Mouse (Mus musculus): ENCODE data around the gene Mdk. TPM values are rescaled to one million over a fixed set of nuclear protein-coding genes. Genes with fewer than 3 reads are reported as not detected.

The Mdk gene
- polyA plus RNA-seq (2016; fragmentation: Nextera tagmentation; extraction: Ambion mirVana) = 1,773 and 1,865 TPM in 2 replicates

GRCm38 (mm10) chr2:91932160-91932711 is at the start of gene Mdk:
TSS of gene Mdk (minus strand) at chr2:91932297.
- Histone ChIP-seq H3K4me1 (peaks cover 89% of the 10 kb centered on the region), H3K27ac (peak within 1 kb of the TSS; percentile 100), H3K36me3 (replicated peaks) (peaks cover 69% of the 10 kb centered on the region), H3K4me3 (peak within 1 kb of the TSS; percentile 83), H3K27me3 (ENCODE audit: poor library complexity, severe bottlenecking) (peaks cover 11% of the 10 kb centered on the region; the same call in 1 of the 2 replicates), H3K9me3 (no peaks in the 10 kb centered on the region)
- WGBS = under 1% methylated on average over 16 of the region's 16 CpGs
- DNase-seq (ENCODE audit: extremely low spot score, low spot score) = peak; percentile 84

- no peak overlapping the region for H3K4me3 ChIP-seq
- no peak for DNase-seq (ENCODE audit: extremely low spot score, low spot score)
- H3K27ac ChIP-seq = peak overlapping the region; percentile 66
- H3K4me1 ChIP-seq = peaks cover 71% of the 10 kb centered on the region
- 47% methylated on average over 5 of the region's 5 CpGs for WGBS
- H3K36me3 ChIP-seq (replicated peaks) = no peaks in the 10 kb centered on the region
- H3K27me3 ChIP-seq (ENCODE audit: poor library complexity, severe bottlenecking) = peaks cover 43% of the 10 kb centered on the region
- H3K9me3 ChIP-seq = no peaks in the 10 kb centered on the region
These were observed 48.7 kb upstream of the Mdk start for GRCm38 (mm10) chr2:91980830-91981229.

- peaks cover 71% of the 10 kb centered on the region for H3K4me1 ChIP-seq
- no peak overlapping the region for H3K4me3 ChIP-seq
- H3K9me3 ChIP-seq = no peaks in the 10 kb centered on the region
- H3K36me3 ChIP-seq (replicated peaks) = no peaks in the 10 kb centered on the region
- WGBS = 8% methylated on average over 4 of the region's 4 CpGs
- H3K27me3 ChIP-seq (ENCODE audit: poor library complexity, severe bottlenecking) = peaks cover 49% of the 10 kb centered on the region
- H3K27ac ChIP-seq = peak overlapping the region; percentile 66
- no peak for DNase-seq (ENCODE audit: extremely low spot score, low spot score)
These were observed 48.1 kb upstream of the Mdk start for GRCm38 (mm10) chr2:91980245-91980644.

- H3K4me1 ChIP-seq = peaks cover 71% of the 10 kb centered on the region
- no peak for DNase-seq (ENCODE audit: extremely low spot score, low spot score)
- WGBS = 50% methylated on average over 2 of the region's 2 CpGs
- 0 out of 2 replicates have a peak overlapping the region, but pooled peaks have one; percentile 40 for H3K27ac ChIP-seq
- no peaks in the 10 kb centered on the region for H3K9me3 ChIP-seq
- no peak overlapping the region for H3K4me3 ChIP-seq
- no peaks in the 10 kb centered on the region for H3K36me3 ChIP-seq (replicated peaks)
- peaks cover 66% of the 10 kb centered on the region for H3K27me3 ChIP-seq (ENCODE audit: poor library complexity, severe bottlenecking)
These were observed 46.5 kb upstream of the Mdk start for GRCm38 (mm10) chr2:91978547-91978946.

GRCm38 (mm10) chr2:91977960-91978359 is 45.9 kb upstream of the Mdk start:
- 89% methylated on average over 4 of the region's 4 CpGs for WGBS
- peaks cover 68% of the 10 kb centered on the region for H3K27me3 ChIP-seq (ENCODE audit: poor library complexity, severe bottlenecking)
- peaks cover 72% of the 10 kb centered on the region for H3K4me1 ChIP-seq
- no peaks in the 10 kb centered on the region for H3K9me3 ChIP-seq
- 0 out of 2 replicates have a peak overlapping the region, but pooled peaks have one; percentile 36 for H3K27ac ChIP-seq
- H3K4me3 ChIP-seq = no peak overlapping the region
- DNase-seq (ENCODE audit: extremely low spot score, low spot score) = no peak
- no peaks in the 10 kb centered on the region for H3K36me3 ChIP-seq (replicated peaks)

GRCm38 (mm10) chr2:91975581-91976541 is 43.8 kb upstream of the Mdk start, which contains the start of gene Dgkz:
TSS of gene Dgkz (minus strand) at chr2:91975864.
- DNase-seq (ENCODE audit: extremely low spot score, low spot score) = no peak
- Histone ChIP-seq H3K27me3 (ENCODE audit: poor library complexity, severe bottlenecking) (peaks cover 86% of the 10 kb centered on the region), H3K9me3 (no peaks in the 10 kb centered on the region), H3K36me3 (replicated peaks) (no peaks in the 10 kb centered on the region), H3K4me3 (peak within 1 kb of the TSS; percentile 54), H3K4me1 (peaks cover 85% of the 10 kb centered on the region), H3K27ac (peak within 1 kb of the TSS; percentile 71)
- WGBS = under 1% methylated on average over 79 of the region's 79 CpGs

- DNase-seq (ENCODE audit: extremely low spot score, low spot score) = no peak
These were observed 41.5 kb upstream of the Mdk start for GRCm38 (mm10) chr2:91973416-91974135.

GRCm38 (mm10) chr2:91972121-91972566 is 40.0 kb upstream of the Mdk start:
- no peaks in the 10 kb centered on the region for H3K36me3 ChIP-seq (replicated peaks)
- no peak for DNase-seq (ENCODE audit: extremely low spot score, low spot score)
- 52% methylated on average over 13 of the region's 13 CpGs for WGBS
- H3K27ac ChIP-seq = peak overlapping the region; percentile 65
- peaks cover 64% of the 10 kb centered on the region for H3K4me1 ChIP-seq
- H3K4me3 ChIP-seq = no peak overlapping the region
- no peaks in the 10 kb centered on the region for H3K9me3 ChIP-seq
- H3K27me3 ChIP-seq (ENCODE audit: poor library complexity, severe bottlenecking) = peaks cover 84% of the 10 kb centered on the region

More at GRCm38 (mm10) chr2:91973416-91974135, 41.5 kb upstream of the Mdk start:
- 17% methylated on average over 7 of the region's 7 CpGs for WGBS
- H3K4me1 ChIP-seq = peaks cover 62% of the 10 kb centered on the region
- peak overlapping the region; percentile 3; the same call in 1 of the 2 replicates for H3K27ac ChIP-seq
- no peak overlapping the region for H3K4me3 ChIP-seq
- peaks cover 97% of the 10 kb centered on the region for H3K27me3 ChIP-seq (ENCODE audit: poor library complexity, severe bottlenecking)
- H3K36me3 ChIP-seq (replicated peaks) = no peaks in the 10 kb centered on the region
- H3K9me3 ChIP-seq = no peaks in the 10 kb centered on the region

GRCm38 (mm10) chr2:91971231-91972097 is 39.4 kb upstream of the Mdk start:
- Histone ChIP-seq H3K4me3 (peak overlapping the region; percentile 23; the same call in 1 of the 2 replicates), H3K4me1 (peaks cover 63% of the 10 kb centered on the region), H3K27ac (peak overlapping the region; percentile 65), H3K9me3 (no peaks in the 10 kb centered on the region), H3K36me3 (replicated peaks) (no peaks in the 10 kb centered on the region), H3K27me3 (ENCODE audit: poor library complexity, severe bottlenecking) (peaks cover 84% of the 10 kb centered on the region)
- 23% methylated on average over 21 of the region's 21 CpGs for WGBS
- DNase-seq (ENCODE audit: extremely low spot score, low spot score) = no peak

GRCm38 (mm10) chr2:91967962-91968361 is 35.9 kb upstream of the Mdk start:
- peaks cover 56% of the 10 kb centered on the region for H3K4me1 ChIP-seq
- no peak overlapping the region for H3K4me3 ChIP-seq
- WGBS = 69% methylated on average over 11 of the region's 11 CpGs
- H3K27ac ChIP-seq = peak overlapping the region; percentile 60
- no peaks in the 10 kb centered on the region for H3K9me3 ChIP-seq
- DNase-seq (ENCODE audit: extremely low spot score, low spot score) = no peak
- peaks cover 74% of the 10 kb centered on the region for H3K27me3 ChIP-seq (ENCODE audit: poor library complexity, severe bottlenecking)
- no peaks in the 10 kb centered on the region for H3K36me3 ChIP-seq (replicated peaks)

- no peaks in the 10 kb centered on the region for H3K9me3 ChIP-seq
- H3K27ac ChIP-seq = no peak overlapping the region
- peaks cover 56% of the 10 kb centered on the region for H3K4me1 ChIP-seq
- H3K27me3 ChIP-seq (ENCODE audit: poor library complexity, severe bottlenecking) = peaks cover 58% of the 10 kb centered on the region
- DNase-seq (ENCODE audit: extremely low spot score, low spot score) = no peak
- H3K4me3 ChIP-seq = no peak overlapping the region
- no peaks in the 10 kb centered on the region for H3K36me3 ChIP-seq (replicated peaks)
- 86% methylated on average over 5 of the region's 5 CpGs for WGBS
These were observed 34.3 kb upstream of the Mdk start for GRCm38 (mm10) chr2:91966367-91966766.
